In genomic region chr2:130112116-130112515, GRCm38 (mm10) we compare ENCODE assay signal across 27 mouse cellular contexts. TPM values are rescaled to one million over a fixed set of nuclear protein-coding genes. Genes with fewer than 3 reads are reported as not detected.
DNase-seq lines count a peak whose midpoint lies in the region; ATAC-seq and TF ChIP-seq lines count a peak whose summit lies in the region.
"Had no signal": no experiment of that assay in that cellular context is flagged by ENCODE, and none has a peak within 500 bp of the region (broad histone marks: within the 10 kb centered on the region; RNA-seq: fewer than 3 reads in every experiment).

TSS of gene Tgm6 (plus strand) at chr2:130112416.

- no peak within 1 kb of the TSS for H3K4me2 ChIP-seq in heart, embryonic 13.5 days
- no peak within 1 kb of the TSS for H3K4me2 ChIP-seq in heart, postnatal 0 days (ENCODE audit: low read depth, low read length)
- H3K4me2 ChIP-seq in midbrain, embryonic 16.5 days (ENCODE audit: low read length): no peak within 1 kb of the TSS
- H3K4me2 ChIP-seq: embryonic facial prominence, embryonic 15.5 days; heart, embryonic 12.5 days had no signal

- TF ChIP-seq EP300 in heart, postnatal 0 days (IDR thresholded peaks at IDR 0.05; ENCODE audit: low read depth): no peak

- TF ChIP-seq CTCF in heart, postnatal 0 days (IDR thresholded peaks at IDR 0.05; ENCODE audit: low read depth): no peak

- peaks cover 23% of the 10 kb centered on the region for H3K4me1 ChIP-seq in heart, embryonic 13.5 days
- H3K4me1 ChIP-seq in heart, postnatal 0 days (ENCODE audit: control insufficient read depth, insufficient read depth): peaks cover 22% of the 10 kb centered on the region
- H3K4me1 ChIP-seq in midbrain, embryonic 16.5 days (ENCODE audit: control insufficient read depth, insufficient read depth, low read length): peaks cover 6% of the 10 kb centered on the region
- H3K4me1 ChIP-seq in midbrain, embryonic 10.5 days: 0 out of 2 replicates have a peak, but pooled peaks cover 9% of the 10 kb centered on the region
- H3K4me1 ChIP-seq: embryonic facial prominence, embryonic 15.5 days; forebrain, embryonic 10.5 days had no signal

- H3K9ac ChIP-seq in heart, embryonic 13.5 days: no peak within 1 kb of the TSS
- no peak within 1 kb of the TSS for H3K9ac ChIP-seq in heart, postnatal 0 days (replicated peaks; ENCODE audit: low read depth, low read length)
- no peak within 1 kb of the TSS for H3K9ac ChIP-seq in midbrain, embryonic 16.5 days (ENCODE audit: low read depth, low read length)
- H3K9ac ChIP-seq: embryonic facial prominence, embryonic 15.5 days; heart, embryonic 12.5 days had no signal

- ATAC-seq in heart, embryonic 13.5 days (ENCODE audit: extremely low read depth, insufficient number of reproducible peaks, low FRiP score, low TSS enrichment): no peak
- ATAC-seq in heart, postnatal 0 days (ENCODE audit: insufficient read depth, low read depth): no peak
- ATAC-seq in midbrain, embryonic 16.5 days: no peak
- ATAC-seq: forebrain, embryonic 14.5 days; inflammation-experienced regulatory T-cells, adult 6 months; intestine, postnatal 0 days had no signal

- no peak within 1 kb of the TSS for H3K4me3 ChIP-seq in heart, embryonic 13.5 days
- no peak within 1 kb of the TSS for H3K4me3 ChIP-seq in heart, postnatal 0 days (ENCODE audit: low read depth, low read length)
- H3K4me3 ChIP-seq in midbrain, embryonic 16.5 days (ENCODE audit: low read depth, low read length): no peak within 1 kb of the TSS
- H3K4me3 ChIP-seq in midbrain, embryonic 10.5 days: no peak within 1 kb of the TSS
- H3K4me3 ChIP-seq: embryonic facial prominence, embryonic 15.5 days; erythroblast, embryonic 14.5 days; forebrain, embryonic 10.5 days; heart, adult 2 months; heart, embryonic 12.5 days had no signal

- H3K9me3 ChIP-seq in heart, embryonic 13.5 days: no peaks in the 10 kb centered on the region
- no peaks in the 10 kb centered on the region for H3K9me3 ChIP-seq in heart, postnatal 0 days (replicated peaks; ENCODE audit: control insufficient read depth, low read length)
- H3K9me3 ChIP-seq in midbrain, embryonic 16.5 days (replicated peaks; ENCODE audit: control insufficient read depth, low read length, poor library complexity, severe bottlenecking): no peaks in the 10 kb centered on the region
- no peaks in the 10 kb centered on the region for H3K9me3 ChIP-seq in midbrain, embryonic 10.5 days (replicated peaks)
- H3K9me3 ChIP-seq: embryonic facial prominence, embryonic 15.5 days; forebrain, embryonic 10.5 days; heart, embryonic 12.5 days had no signal

- H3K36me3 ChIP-seq in heart, embryonic 13.5 days: no peaks in the 10 kb centered on the region
- no peaks in the 10 kb centered on the region for H3K36me3 ChIP-seq in heart, postnatal 0 days (replicated peaks; ENCODE audit: control insufficient read depth, insufficient read depth, low read length)
- no peaks in the 10 kb centered on the region for H3K36me3 ChIP-seq in midbrain, embryonic 16.5 days (ENCODE audit: control insufficient read depth, insufficient read depth, low read length)
- H3K36me3 ChIP-seq in midbrain, embryonic 10.5 days: no peaks in the 10 kb centered on the region
- H3K36me3 ChIP-seq: embryonic facial prominence, embryonic 15.5 days; forebrain, embryonic 10.5 days; heart, embryonic 12.5 days had no signal

- H3K27ac ChIP-seq in heart, embryonic 13.5 days (replicated peaks): peak within 1 kb of the TSS; percentile 58
- peak within 1 kb of the TSS; percentile 38 for H3K27ac ChIP-seq in heart, postnatal 0 days (ENCODE audit: low read depth)
- peak within 1 kb of the TSS; percentile 37; the same call in 1 of the 2 replicates for H3K27ac ChIP-seq in midbrain, embryonic 16.5 days (ENCODE audit: low read length)
- no peak within 1 kb of the TSS for H3K27ac ChIP-seq in midbrain, embryonic 10.5 days (replicated peaks)
- H3K27ac ChIP-seq: embryonic facial prominence, embryonic 15.5 days; forebrain, embryonic 10.5 days; heart, adult 2 months had no signal

- 60% methylated on average over 4 of the region's 4 CpGs for WGBS in heart, embryonic 13.5 days
- 48% methylated on average over 4 of the region's 4 CpGs for WGBS in heart, postnatal 0 days
- WGBS in midbrain, embryonic 16.5 days: 73% methylated on average over 4 of the region's 4 CpGs
- WGBS in midbrain, embryonic 10.5 days: 84% methylated on average over 4 of the region's 4 CpGs

- no peak for DNase-seq in heart, adult 18-20 months
- no peak for DNase-seq in heart, postnatal 0 days (ENCODE audit: low spot score)
- DNase-seq in heart, postnatal 4 days: no peak
- DNase-seq in midbrain, embryonic 10.5 days (ENCODE audit: low spot score): no peak
- DNase-seq in kidney, postnatal 25 days: no peak
- DNase-seq: adrenal gland, postnatal 10 days; cerebellum, adult 11 months; cerebellum, adult 8-10 months; embryo, embryonic 11 days; gastrocnemius, postnatal 10 days; heart, adult 2 months had no signal

- no peaks in the 10 kb centered on the region for H3K27me3 ChIP-seq in heart, embryonic 13.5 days (replicated peaks)
- no peaks in the 10 kb centered on the region for H3K27me3 ChIP-seq in heart, postnatal 0 days (ENCODE audit: control insufficient read depth, insufficient read depth, low read length)
- no peaks in the 10 kb centered on the region for H3K27me3 ChIP-seq in midbrain, embryonic 16.5 days (ENCODE audit: control insufficient read depth, insufficient read depth, low read depth, low read length)
- H3K27me3 ChIP-seq in midbrain, embryonic 10.5 days (ENCODE audit: low read depth, poor library complexity, severe bottlenecking): no peaks in the 10 kb centered on the region
- H3K27me3 ChIP-seq: embryonic facial prominence, embryonic 15.5 days; heart, embryonic 12.5 days had no signal

RNA-seq across cellular contexts. Expression of gene Tgm6, which starts in this region (rescaled TPM):
- polyA plus RNA-seq in heart, embryonic 13.5 days (2015; fragmentation: Nextera tagmentation; extraction: Ambion mirVana): not detected in 2 replicates
- not detected for total RNA-seq in heart, adult 18-20 months (2021)
- not detected in 2 replicates for total RNA-seq in heart, postnatal 0 days (2014; rRNA removed; ENCODE audit: low replicate concordance)
- not detected in 2 replicates for polyA plus RNA-seq in heart, postnatal 0 days (2015; fragmentation: Nextera tagmentation; extraction: Ambion mirVana)
- not detected for total RNA-seq in heart, postnatal 4 days (2021)
- polyA plus RNA-seq in midbrain, embryonic 16.5 days (2015; fragmentation: Nextera tagmentation; extraction: Ambion mirVana): 0.65 and 0.75 TPM in 2 replicates
- polyA plus RNA-seq in midbrain, embryonic 10.5 days (2016; fragmentation: Nextera tagmentation; extraction: Ambion mirVana): not detected in 2 replicates
- total RNA-seq: adrenal gland, postnatal 10 days; adrenal gland, postnatal 4 days; common myeloid progenitor, adult 5-6 weeks; gastrocnemius, postnatal 10 days; gastrocnemius, postnatal 4 days; heart, adult 2 months; MEL had no signal
- polyA plus RNA-seq: C2C12; embryonic facial prominence, embryonic 11.5 days; erythroblast, embryonic 14.5 days; forebrain, embryonic 10.5 days; heart, adult 2 months; heart, embryonic 12.5 days; hindbrain, embryonic 11.5 days; inflammation-experienced regulatory T-cells, adult 6 months; intestine, postnatal 0 days had no signal
